ENCODE assay signal across 7 mouse cellular contexts in genomic region chr13:62856305-62856675, GRCm38 (mm10). TPM values are rescaled to one million over a fixed set of nuclear protein-coding genes. Genes with fewer than 3 reads are reported as not detected.
DNase-seq lines count a peak whose midpoint lies in the region; ATAC-seq lines count a peak whose summit lies in the region.

No protein-coding gene starts in this region.

- peak overlapping the region; percentile 57; the same call in 1 of the 2 replicates for H3K9ac ChIP-seq in intestine, embryonic 16.5 days (ENCODE audit: low read depth, low read length)

- DNase-seq in adrenal gland, postnatal 10 days = peak; percentile 81
- peak; percentile 82 for DNase-seq in embryo, embryonic 11.5 days (ENCODE audit: low read depth, low spot score)
- peak; percentile 36 to 78 for DNase-seq in gastrocnemius, postnatal 4 days (ENCODE audit: low spot score in 2 of 2)
- DNase-seq in left cerebral cortex, postnatal 25 days (ENCODE audit: low spot score in 2 of 2) = peak; percentile 78 to 81
- DNase-seq in midbrain, embryonic 10.5 days (ENCODE audit: low spot score) = peak; percentile 86
- DNase-seq in right cerebral cortex, postnatal 4 days = peak; percentile 69

- peak overlapping the region; percentile 75 for H3K4me2 ChIP-seq in intestine, embryonic 16.5 days (ENCODE audit: low read depth, low read length)

- intact Hi-C loops in left cerebral cortex, postnatal 25 days (cut with DNase I) = loop anchor here (2.0 to 10.0 kb wide), 3 partner anchors 94 to 301 kb away; partner anchors contain the start of genes Platr25 and Zfp935

- H3K4me3 ChIP-seq in intestine, embryonic 16.5 days (ENCODE audit: low read length) = peak overlapping the region; percentile 49
- H3K4me3 ChIP-seq in midbrain, embryonic 10.5 days = peak overlapping the region; percentile 44

- no peaks in the 10 kb centered on the region for H3K27me3 ChIP-seq in intestine, embryonic 16.5 days (replicated peaks; ENCODE audit: control insufficient read depth, insufficient read depth, low read length)
- H3K27me3 ChIP-seq in midbrain, embryonic 10.5 days (ENCODE audit: low read depth, poor library complexity, severe bottlenecking) = no peaks in the 10 kb centered on the region

- WGBS in intestine, embryonic 16.5 days = 7% methylated on average over 5 of the region's 5 CpGs
- WGBS in midbrain, embryonic 10.5 days = 9% methylated on average over 5 of the region's 5 CpGs

- H3K36me3 ChIP-seq in intestine, embryonic 16.5 days (ENCODE audit: control insufficient read depth, insufficient read depth, low read length) = no peaks in the 10 kb centered on the region
- H3K36me3 ChIP-seq in midbrain, embryonic 10.5 days = no peaks in the 10 kb centered on the region

- ATAC-seq in intestine, embryonic 16.5 days = peak; percentile 57

- H3K27ac ChIP-seq in intestine, embryonic 16.5 days (ENCODE audit: low read length) = no peak overlapping the region
- H3K27ac ChIP-seq in midbrain, embryonic 10.5 days (replicated peaks) = peak overlapping the region; percentile 67; the same call in 1 of the 2 replicates

- no peaks in the 10 kb centered on the region for H3K9me3 ChIP-seq in intestine, embryonic 16.5 days (ENCODE audit: control insufficient read depth, low read length)
- no peaks in the 10 kb centered on the region for H3K9me3 ChIP-seq in midbrain, embryonic 10.5 days (replicated peaks)

- peaks cover 12% of the 10 kb centered on the region for H3K4me1 ChIP-seq in intestine, embryonic 16.5 days (ENCODE audit: control insufficient read depth, insufficient read depth, low read length)
- H3K4me1 ChIP-seq in midbrain, embryonic 10.5 days = no peaks in the 10 kb centered on the region; the same call in 1 of the 2 replicates

RNA-seq across cellular contexts. Expression of gene Fbp2, which starts 1.9 kb away (rescaled TPM):
- 10 to 100 TPM in 1 of 2 experiments, 1 to 10 TPM in 1; 9.1 to 29.7 TPM for total RNA-seq in adrenal gland, postnatal 10 days (2021)
- 100 to 1,000 TPM; 222 to 224 TPM for total RNA-seq in gastrocnemius, postnatal 4 days (2021)
- 406 and 487 TPM in 2 replicates for polyA plus RNA-seq in intestine, embryonic 16.5 days (2015; fragmentation: Nextera tagmentation; extraction: Ambion mirVana)
- not detected for total RNA-seq in left cerebral cortex, postnatal 25 days (2021)
- polyA plus RNA-seq in midbrain, embryonic 10.5 days (2016; fragmentation: Nextera tagmentation; extraction: Ambion mirVana) = not detected in 2 replicates

RNA-seq across cellular contexts. Expression of gene Fbp1, which starts 31.8 kb away (rescaled TPM):
- 100 to 1,000 TPM; 112 to 337 TPM for total RNA-seq in adrenal gland, postnatal 10 days (2021)
- 1 to 10 TPM in 1 of 2 experiments, under 1 TPM in 1; 0.61 to 4.6 TPM for total RNA-seq in gastrocnemius, postnatal 4 days (2021)
- 6.3 and 12.4 TPM in 2 replicates for polyA plus RNA-seq in intestine, embryonic 16.5 days (2015; fragmentation: Nextera tagmentation; extraction: Ambion mirVana)
- under 1 TPM; 0.23 to 0.44 TPM for total RNA-seq in left cerebral cortex, postnatal 25 days (2021)
- 0.10 TPM in 1 of 2 replicates, not detected in the other for polyA plus RNA-seq in midbrain, embryonic 10.5 days (2016; fragmentation: Nextera tagmentation; extraction: Ambion mirVana)

Comparison
In these comparisons a context has a peak if more than half of its experiments do, and no peak if none do; other contexts are left out.
1. RNA of gene Fbp2, which starts 1.9 kb away (total RNA-seq): 222 to 224 TPM in gastrocnemius, postnatal 4 days and 9.1 to 29.7 TPM in adrenal gland, postnatal 10 days; not detected in left cerebral cortex, postnatal 25 days; every median in the first group is over 10 times any median in the second.
2. RNA of gene Fbp1, which starts 31.8 kb away (total RNA-seq): 112 to 337 TPM in adrenal gland, postnatal 10 days; 0.61 to 4.6 TPM in gastrocnemius, postnatal 4 days and 0.23 to 0.44 TPM in left cerebral cortex, postnatal 25 days; every median in the first group is over 10 times any median in the second.
3. Peak in every context shown above with its lines, with median percentiles within 50 percentile points of each other: DNase-seq.